Mouse (Mus musculus) myocyte (in vitro differentiated cells): ENCODE data around the gene Xlr5a. TPM values are rescaled to one million over a fixed set of nuclear protein-coding genes. Genes with fewer than 3 reads are reported as not detected.
"Not testable (repeated sequence)": the region's sequence is repeated elsewhere in the genome, so short reads cannot be mapped to it uniquely, and the experiment has no call there.

Experiments used
- H3K27me3 ChIP-seq: one replicate; pipeline ENCODE4 v1.6.1; 2011; ENCODE audit not compliant: control insufficient read depth, insufficient read depth, insufficient read length
- H3K36me3 ChIP-seq: one replicate; pipeline ENCODE4 v1.6.1; 2011; ENCODE audit not compliant: control insufficient read depth, insufficient read depth
- H3K4me2 ChIP-seq: one replicate; pipeline ENCODE4 v1.6.1; 2011; ENCODE audit warnings: low read depth, control low read depth
- H3K4me3 ChIP-seq: one replicate; pipeline ENCODE4 v1.5.1; 2011; ENCODE audit warnings: mild to moderate bottlenecking, control low read depth, moderate library complexity
- H3K79me2 ChIP-seq: one replicate; pipeline ENCODE4 v1.6.1; 2011; ENCODE audit not compliant: control insufficient read depth, insufficient read depth
- H3ac ChIP-seq: one replicate; pipeline ENCODE4 v1.6.1; 2011; ENCODE audit not compliant: control insufficient read depth, insufficient read length
- E2F4 ChIP-seq: IDR thresholded peaks from one replicate; pipeline ENCODE4 v1.6.1; 2011; ENCODE audit warnings: mild to moderate bottlenecking, control low read depth, moderate library complexity; ENCODE audit not compliant: insufficient read depth
- MYOD1 ChIP-seq, 3 experiments: IDR thresholded peaks; one replicate each; pipeline ENCODE4 v1.6.1; 2011; ENCODE audit warnings: control low read depth in 2 of 3, low read depth in 2 of 3, mild to moderate bottlenecking in 2 of 3, moderate library complexity in 1 of 3; ENCODE audit not compliant: insufficient read length in 2 of 3, control insufficient read depth in 1 of 3
- POLR2A ChIP-seq: IDR thresholded peaks from one replicate; pipeline ENCODE4 v1.6.1; 2011; ENCODE audit warnings: low read depth, mild to moderate bottlenecking, control low read depth, moderate library complexity; ENCODE audit not compliant: insufficient read length
- SRF ChIP-seq: IDR thresholded peaks from one replicate; pipeline ENCODE4 v1.6.1; 2011; ENCODE audit warnings: low read depth; ENCODE audit not compliant: control insufficient read depth, insufficient read length
- polyA plus RNA-seq: library from polyadenylated mRNA; unstranded; fragments of >200 nt; fragmentation: generic; extraction: Trizol; gene quantifications from one replicate; pipeline ENCODE4 v1.2.1, GENCODE M21; 2012; ENCODE audit warnings: missing spikeins

The Xlr5a gene
- polyA plus RNA-seq, 1 experiment = not detected

DNA sequence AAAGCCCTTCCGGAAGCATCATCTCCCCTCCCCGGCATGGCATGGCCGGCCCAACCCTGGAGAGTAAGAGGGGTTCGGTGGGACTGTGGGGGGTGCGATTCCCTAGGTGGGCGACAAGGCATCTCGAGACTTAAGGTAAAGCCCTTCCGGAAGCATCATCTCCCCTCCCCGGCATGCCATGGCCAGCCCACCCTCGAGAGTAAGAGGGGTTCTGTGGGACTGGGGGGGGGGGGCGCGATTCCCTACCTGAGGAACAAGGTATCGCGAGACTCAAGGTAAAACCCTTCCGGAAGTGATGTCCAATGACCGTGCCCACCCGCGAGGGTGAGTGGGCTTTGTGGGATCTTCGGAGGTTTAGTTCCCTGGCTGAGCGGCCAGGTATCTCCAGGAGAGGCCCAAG is 144.3 kb downstream of the Xlr5a start, which contains the start of gene Xlr5b:
TSS of gene Xlr5b (plus strand) at position 301 of the 400 bp plus-strand sequence.
- H3ac ChIP-seq, H3K79me2 ChIP-seq: not testable (repeated sequence)

DNA sequence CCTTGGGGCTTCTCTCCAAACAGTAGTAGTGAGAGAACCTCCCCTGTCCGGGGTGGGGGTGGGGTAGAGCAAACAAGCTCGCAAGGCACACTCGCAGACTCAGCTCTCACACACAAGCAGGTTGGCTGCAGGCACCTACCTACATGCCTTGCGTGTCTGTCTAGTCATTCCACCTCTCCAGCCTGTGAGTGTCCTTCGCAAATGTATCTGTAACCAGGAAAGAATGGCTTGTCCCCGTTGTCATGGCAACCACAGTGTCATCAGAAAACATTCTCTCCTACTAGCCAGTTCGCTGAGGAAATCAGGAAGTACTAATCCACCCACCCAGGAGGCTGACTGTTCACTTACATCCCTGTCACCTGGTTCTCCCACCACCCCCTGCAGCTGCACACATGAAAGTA is 149.6 kb downstream of the Xlr5a start:
- not testable (repeated sequence) for H3K36me3 ChIP-seq, H3ac ChIP-seq, H3K27me3 ChIP-seq, H3K4me3 ChIP-seq, H3K79me2 ChIP-seq, H3K4me2 ChIP-seq

More for the DNA sequence above, 144.3 kb downstream of the Xlr5a start, which contains the start of gene Xlr5b:
- not testable (repeated sequence) for H3K27me3 ChIP-seq, H3K4me3 ChIP-seq, H3K36me3 ChIP-seq, H3K4me2 ChIP-seq

DNA sequence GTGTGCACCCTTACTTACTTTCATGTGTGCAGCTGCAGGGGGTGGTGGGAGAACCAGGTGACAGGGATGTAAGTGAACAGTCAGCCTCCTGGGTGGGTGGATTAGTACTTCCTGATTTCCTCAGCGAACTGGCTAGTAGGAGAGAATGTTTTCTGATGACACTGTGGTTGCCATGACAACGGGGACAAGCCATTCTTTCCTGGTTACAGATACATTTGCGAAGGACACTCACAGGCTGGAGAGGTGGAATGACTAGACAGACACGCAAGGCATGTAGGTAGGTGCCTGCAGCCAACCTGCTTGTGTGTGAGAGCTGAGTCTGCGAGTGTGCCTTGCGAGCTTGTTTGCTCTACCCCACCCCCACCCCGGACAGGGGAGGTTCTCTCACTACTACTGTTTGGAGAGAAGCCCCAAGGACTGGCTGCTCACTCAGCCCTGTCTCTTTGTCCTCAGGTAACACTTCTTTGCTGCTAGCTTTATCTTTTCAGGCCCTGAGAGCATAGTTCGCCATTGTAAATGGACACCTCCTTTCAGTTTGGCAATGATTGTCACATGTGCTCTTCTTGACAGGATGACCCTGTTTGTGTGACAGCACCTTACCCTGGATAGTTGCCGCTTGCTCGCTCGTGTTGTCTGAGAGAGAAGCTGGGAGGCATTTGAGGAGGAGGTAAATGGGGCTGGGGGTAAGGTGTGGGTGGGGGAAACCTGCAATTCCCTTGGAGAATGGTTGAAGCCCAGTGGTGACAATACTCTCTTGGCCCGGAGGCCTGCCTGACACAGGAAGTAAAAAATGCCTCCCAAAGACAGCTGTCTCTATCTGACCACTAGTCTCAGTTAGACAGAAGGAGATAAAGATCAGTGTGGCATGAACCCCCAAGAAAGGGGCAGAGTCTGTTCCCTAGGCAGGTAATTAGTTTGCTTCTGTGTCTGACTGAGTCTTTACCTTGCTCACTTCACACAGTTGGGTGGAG is 169.6 kb downstream of the Xlr5a start:
- not testable (repeated sequence) for H3ac ChIP-seq, H3K36me3 ChIP-seq, H3K4me3 ChIP-seq, H3K79me2 ChIP-seq, H3K4me2 ChIP-seq, H3K27me3 ChIP-seq

DNA sequence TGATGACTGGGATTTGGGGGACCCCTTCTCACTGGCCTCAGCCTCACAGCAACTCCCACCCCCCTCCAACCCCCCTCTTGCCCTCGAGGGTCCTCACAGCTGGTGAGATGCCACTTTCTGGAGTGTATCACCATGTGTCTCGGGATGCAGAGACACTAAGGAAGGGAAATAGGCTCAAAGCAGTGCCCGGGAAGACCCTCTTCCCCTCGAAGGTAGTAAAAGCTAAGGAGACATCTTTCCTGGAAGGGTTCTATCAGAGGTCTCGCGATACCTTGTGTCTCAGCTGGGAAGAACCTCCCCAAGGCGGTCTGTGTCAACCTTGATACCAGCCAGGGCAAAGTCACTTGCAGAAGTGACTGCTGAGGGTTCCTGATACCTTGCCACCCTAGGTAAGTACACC is 176.0 kb downstream of the Xlr5a start, which contains the start of gene Gm14685:
TSS of gene Gm14685 (plus strand) at position 301 of the 400 bp plus-strand sequence.
- H3K27me3 ChIP-seq, H3K4me2 ChIP-seq, H3K4me3 ChIP-seq, H3K36me3 ChIP-seq, H3ac ChIP-seq, H3K79me2 ChIP-seq: not testable (repeated sequence)

DNA sequence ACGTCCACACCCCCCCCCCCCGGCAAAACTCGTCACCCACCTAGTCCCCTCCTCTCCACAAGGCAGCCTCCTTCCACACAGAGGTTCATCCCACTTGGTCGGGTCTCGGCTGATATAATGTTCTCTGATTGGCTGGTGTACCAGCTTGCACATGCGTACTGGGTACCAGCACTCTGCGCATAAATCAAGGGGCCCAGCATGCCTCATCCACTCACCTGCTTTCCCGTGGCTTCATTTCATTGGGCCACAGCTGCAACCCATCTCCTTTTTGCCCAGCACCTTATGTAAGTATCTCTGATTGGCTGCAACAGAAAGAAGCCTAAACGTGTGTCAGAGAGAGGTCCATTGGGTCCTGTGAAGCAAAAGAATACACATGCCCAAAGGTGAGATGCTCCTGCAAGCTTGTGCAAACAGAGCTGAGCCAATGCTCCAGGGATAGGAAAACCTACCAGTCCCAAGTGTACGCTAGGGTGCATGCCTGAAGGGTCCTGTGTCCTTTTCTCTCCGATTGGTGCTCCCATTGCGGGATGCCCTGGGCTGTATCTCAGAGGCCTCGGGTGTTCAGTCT is 195.8 kb downstream of the Xlr5a start, which contains the start of gene Xlr3a:
TSS of gene Xlr3a (minus strand) at position 155 of the 568 bp plus-strand sequence.
- not testable (repeated sequence) for H3K4me3 ChIP-seq, H3K27me3 ChIP-seq, H3K79me2 ChIP-seq, H3ac ChIP-seq, H3K4me2 ChIP-seq, H3K36me3 ChIP-seq

DNA sequence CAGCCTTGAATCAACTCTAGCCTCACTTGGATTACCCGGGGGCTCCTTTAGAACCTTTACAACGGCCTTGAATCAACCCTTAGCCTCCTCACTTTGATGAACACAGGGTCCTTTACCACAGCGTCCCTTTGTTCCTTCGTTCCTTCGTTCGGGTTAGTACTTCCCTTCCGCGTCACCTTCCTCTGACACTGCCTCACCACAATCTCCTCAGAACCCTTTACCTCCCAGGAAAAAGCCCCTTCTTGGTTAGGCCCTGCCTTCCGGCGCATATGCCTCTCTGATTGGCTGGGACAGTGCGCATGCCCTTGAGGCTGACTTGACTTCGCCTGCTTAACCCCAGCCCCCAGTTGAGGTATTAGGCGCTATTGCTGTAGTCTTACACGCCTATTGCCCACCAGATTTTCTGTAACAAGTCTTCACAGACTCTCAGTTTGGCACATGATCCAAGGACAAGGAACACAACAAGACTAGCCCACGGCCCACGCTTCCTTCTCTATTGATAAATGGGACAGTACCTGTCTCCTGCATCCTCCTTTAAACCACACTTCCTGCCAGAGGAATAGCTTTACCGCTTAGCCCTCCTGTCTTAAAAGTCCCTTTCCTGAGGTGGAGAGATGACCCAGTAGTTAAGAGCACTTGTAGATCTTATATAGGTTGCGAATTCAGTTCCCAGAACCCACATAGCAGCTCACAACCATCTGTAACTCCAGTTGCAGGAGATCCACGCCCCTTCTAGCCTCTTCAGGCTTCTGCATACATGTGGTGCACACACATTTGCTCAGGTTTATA is 210.3 kb downstream of the Xlr5a start, which contains the start of gene Xlr4a:
TSS of gene Xlr4a (minus strand) at position 212 of the 789 bp plus-strand sequence.
- H3ac ChIP-seq, H3K36me3 ChIP-seq, H3K79me2 ChIP-seq, H3K4me3 ChIP-seq, H3K27me3 ChIP-seq, H3K4me2 ChIP-seq: not testable (repeated sequence)

DNA sequence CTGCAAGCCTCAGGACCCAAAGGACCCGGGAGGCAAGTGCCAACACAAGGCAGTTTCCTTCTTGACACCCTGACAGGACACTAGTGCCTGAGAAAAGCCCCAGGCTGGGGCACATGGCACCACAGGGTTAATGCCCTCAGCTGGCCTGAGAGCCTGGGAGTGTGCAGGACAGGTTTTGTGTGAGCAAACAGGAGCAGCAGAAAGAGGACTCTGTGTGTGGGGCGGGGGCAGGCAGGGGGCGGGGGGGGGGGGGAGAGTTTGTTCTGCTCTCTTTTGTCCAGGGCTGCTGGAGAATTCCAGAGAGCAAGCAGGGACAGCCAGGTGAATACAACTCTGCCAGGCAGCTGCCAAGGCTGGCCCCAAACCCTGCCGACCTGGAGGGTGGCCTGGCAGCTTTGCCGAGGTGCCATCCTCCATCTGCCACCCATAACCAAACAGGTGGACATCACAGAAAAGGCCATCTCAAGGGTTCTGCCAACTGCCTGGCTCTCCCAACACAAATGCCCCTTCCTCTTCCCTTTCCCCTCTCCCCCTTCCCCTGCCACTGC is 225.9 kb downstream of the Xlr5a start:
- H3K79me2 ChIP-seq, H3K4me3 ChIP-seq, H3K36me3 ChIP-seq, H3K4me2 ChIP-seq, H3ac ChIP-seq: not testable (repeated sequence)
- H3K27me3 ChIP-seq = peaks cover 21% of the 10 kb centered on the region

DNA sequence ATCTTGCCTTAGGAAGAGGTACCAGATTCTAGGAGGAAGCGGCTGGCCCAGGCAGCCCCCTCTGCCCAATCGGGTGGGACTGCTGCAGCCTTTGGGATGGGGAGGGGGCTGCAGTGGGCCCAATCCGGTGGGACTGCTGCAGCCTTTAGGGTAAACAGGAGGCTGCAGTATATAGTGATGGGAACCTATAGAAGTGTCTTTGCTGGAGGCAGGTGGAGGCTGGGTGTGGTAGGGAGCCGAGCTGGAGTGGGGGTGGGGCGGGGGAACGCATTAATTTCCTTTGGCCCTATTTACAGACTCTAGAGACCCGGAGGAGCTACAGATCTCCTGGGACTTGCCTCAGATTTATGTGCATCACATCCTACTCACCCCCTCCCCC is 228.4 kb downstream of the Xlr5a start, which contains the start of gene Pnma3:
TSS of gene Pnma3 (plus strand) at position 373 of the 379 bp plus-strand sequence.
- TF ChIP-seq MYOD1 (IDR thresholded peaks at IDR 0.05; ENCODE audit: control insufficient read depth in 1 of 3, insufficient read length in 2 of 3, low read depth in 2 of 3) (no peak), E2F4 (no peak), POLR2A (no peak), SRF (no peak)
- H3K4me3 ChIP-seq = no peak within 1 kb of the TSS
- H3K27me3 ChIP-seq = peaks cover 21% of the 10 kb centered on the region

More for the DNA sequence above, 228.4 kb downstream of the Xlr5a start, which contains the start of gene Pnma3:
- Histone ChIP-seq H3ac (no peak within 1 kb of the TSS), H3K4me2 (no peak within 1 kb of the TSS), H3K36me3 (no peaks in the 10 kb centered on the region), H3K79me2 (no peaks in the 10 kb centered on the region)
